Mouse (Mus musculus) forebrain, embryonic 11.5 days (tissue): Measurements from ENCODE around the gene Arl8a. TPM values are rescaled to one million over a fixed set of nuclear protein-coding genes. Genes with fewer than 3 reads are reported as not detected.
A peak's percentile ranks its signal among the peaks of the same experiment; 100 is the strongest.

Source experiments
- ATAC-seq: fragments of 200-750 bp; cut with Nextera tagmentation; replicated peaks from 2 replicates; pipeline ENCODE4 v1.8.0; 2017; ENCODE audit warnings: moderate TSS enrichment; ENCODE audit not compliant: low FRiP score
- DNase-seq: peaks from one replicate; pipeline ENCODE4 v3.0.0-alpha.2; 2017; ENCODE audit warnings: low spot score
- H3K27ac ChIP-seq: fragments of 300-500 bp; sonication (generic); 2 replicates; pipeline ENCODE4 v1.5.1; 2014; ENCODE audit warnings: low read depth, low read length
- H3K27me3 ChIP-seq: fragments of 300-500 bp; sonication (generic); 2 replicates; pipeline ENCODE4 v1.6.1; 2014; ENCODE audit warnings: mild to moderate bottlenecking, low read length, mixed read lengths; ENCODE audit not compliant: control insufficient read depth, insufficient read depth
- H3K36me3 ChIP-seq: fragments of 300-500 bp; sonication (generic); 2 replicates; pipeline ENCODE4 v1.6.1; 2014; ENCODE audit warnings: mild to moderate bottlenecking, low read length, moderate library complexity, mixed read lengths; ENCODE audit not compliant: control insufficient read depth, insufficient read depth
- H3K4me1 ChIP-seq: fragments of 300-500 bp; sonication (generic); replicated peaks from 2 replicates; pipeline ENCODE4 v1.6.1; 2014; ENCODE audit warnings: low read length, mixed read lengths; ENCODE audit not compliant: control insufficient read depth, insufficient read depth
- H3K4me2 ChIP-seq: fragments of 300-500 bp; sonication (generic); 2 replicates; pipeline ENCODE4 v1.6.1; 2014; ENCODE audit warnings: low read depth, mild to moderate bottlenecking, low read length, moderate library complexity, mixed read lengths; ENCODE audit not compliant: severe bottlenecking
- H3K4me3 ChIP-seq: fragments of 300-500 bp; sonication (generic); 2 replicates; pipeline ENCODE4 v1.5.1; 2014; ENCODE audit warnings: low read depth, low read length
- H3K9ac ChIP-seq: fragments of 300-500 bp; sonication (generic); 2 replicates; pipeline ENCODE4 v1.6.1; 2014; ENCODE audit warnings: low read length
- H3K9me3 ChIP-seq: fragments of 300-500 bp; sonication (generic); 2 replicates; pipeline ENCODE4 v1.6.1; 2016; ENCODE audit warnings: low read length, mixed read lengths; ENCODE audit not compliant: control insufficient read depth
- WGBS: fragments of 180-500 bp; shearing (Covaris S2); extraction: QIAGEN DNeasy Blood & Tissue Kit; methylation state at CpG from one replicate; pipeline ENCODE4 v1.1.7; 2014; 5-methylcytosine and 5-hydroxymethylcytosine counted together
- polyA plus RNA-seq: library from polyadenylated mRNA; unstranded; fragments of >200 nt; fragmentation: Nextera tagmentation; extraction: Ambion mirVana; gene quantifications from 2 replicates; pipeline ENCODE4 v1.2.1, GENCODE M21; 2014

Arl8a gene
- polyA plus RNA-seq, 1 experiment from 2014 or later: 67.9 TPM

DNA sequence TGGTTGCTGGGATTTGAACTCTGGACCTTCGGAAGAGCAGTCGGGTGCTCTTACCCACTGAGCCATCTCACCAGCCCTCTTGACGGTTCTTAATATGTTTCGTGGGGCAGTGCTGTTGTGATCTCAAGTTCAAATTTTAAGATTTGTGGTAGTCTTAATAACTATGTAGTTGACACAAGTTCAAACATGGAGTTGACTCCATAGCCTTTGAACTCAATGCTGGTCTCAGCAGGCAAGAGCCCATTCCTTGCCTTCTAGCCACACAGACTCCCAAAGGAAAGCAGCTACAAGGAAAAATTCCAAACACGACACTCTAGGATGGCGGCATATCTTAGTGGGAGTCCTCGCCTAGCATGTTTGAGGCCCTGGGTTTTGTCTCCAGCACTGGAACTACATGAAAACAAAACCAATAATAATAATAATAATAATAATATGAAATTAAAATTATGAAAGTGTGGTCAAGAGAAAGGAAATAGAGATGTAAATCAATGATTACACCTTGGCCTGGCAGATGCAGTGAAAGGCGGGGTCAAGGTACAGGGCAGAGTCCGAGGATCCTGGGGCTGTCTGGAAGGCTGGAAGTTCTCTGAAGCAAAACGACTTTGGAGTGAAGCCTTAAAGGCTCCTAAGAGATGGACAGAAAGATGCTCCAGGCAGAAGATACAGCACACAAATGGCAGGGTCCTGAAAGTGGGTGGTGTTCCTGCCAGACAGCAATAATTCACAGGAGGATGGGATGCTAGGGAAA, 22.0 kb downstream of the Arl8a start:
- no peak for ATAC-seq
- H3K4me2 ChIP-seq: no peak overlapping the region
- no peak overlapping the region for H3K27ac ChIP-seq
- whole genome bisulfite sequencing: 93% methylated on average over 10 of the region's 10 CpGs
- DNase-seq: no peak
- H3K36me3 ChIP-seq: no peaks in the 10 kb centered on the region
- no peak overlapping the region for H3K4me3 ChIP-seq
- no peaks in the 10 kb centered on the region for H3K27me3 ChIP-seq
- no peaks in the 10 kb centered on the region for H3K9me3 ChIP-seq
- no peak overlapping the region for H3K9ac ChIP-seq
- H3K4me1 ChIP-seq: no peaks in the 10 kb centered on the region

DNA sequence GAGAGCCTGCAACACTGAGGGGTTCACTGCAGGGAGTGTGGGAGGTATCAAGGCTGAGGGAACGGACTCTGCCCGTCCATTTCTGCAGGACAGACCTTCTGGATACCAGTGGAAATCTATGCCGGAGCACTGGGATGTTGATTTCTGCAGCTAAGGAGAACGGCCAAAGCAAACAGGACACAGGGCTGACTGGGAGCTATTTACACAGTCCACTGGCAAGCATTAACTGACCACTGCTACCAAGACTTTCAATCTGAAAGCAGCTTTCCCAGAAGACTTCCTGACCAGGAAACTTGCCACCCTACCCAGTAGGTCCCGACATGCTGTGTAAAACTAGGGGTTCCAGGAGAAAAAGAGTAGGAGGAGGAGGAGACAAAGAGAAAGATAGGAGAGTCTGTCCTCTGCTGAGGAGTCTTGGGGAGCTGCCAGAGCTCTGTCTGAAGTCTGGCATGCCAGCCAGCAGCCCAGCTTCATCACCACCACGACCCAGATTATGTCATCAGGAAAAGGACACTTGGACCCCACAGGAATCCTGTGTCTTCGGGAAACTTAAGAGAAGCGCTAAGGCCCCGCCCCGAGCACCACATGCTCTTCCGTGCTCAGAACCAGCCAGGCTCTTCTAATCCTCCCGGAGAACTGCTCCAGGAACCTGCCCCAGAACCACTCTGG, 23.1 kb downstream of the Arl8a start:
- no peak for ATAC-seq
- 65% methylated on average over 12 of the region's 12 CpGs for WGBS
- Histone ChIP-seq H3K9ac (no peak overlapping the region), H3K4me3 (no peak overlapping the region), H3K4me1 (no peaks in the 10 kb centered on the region), H3K4me2 (no peak overlapping the region), H3K27ac (no peak overlapping the region), H3K36me3 (no peaks in the 10 kb centered on the region), H3K9me3 (no peaks in the 10 kb centered on the region), H3K27me3 (no peaks in the 10 kb centered on the region)
- DNase-seq: no peak

DNA sequence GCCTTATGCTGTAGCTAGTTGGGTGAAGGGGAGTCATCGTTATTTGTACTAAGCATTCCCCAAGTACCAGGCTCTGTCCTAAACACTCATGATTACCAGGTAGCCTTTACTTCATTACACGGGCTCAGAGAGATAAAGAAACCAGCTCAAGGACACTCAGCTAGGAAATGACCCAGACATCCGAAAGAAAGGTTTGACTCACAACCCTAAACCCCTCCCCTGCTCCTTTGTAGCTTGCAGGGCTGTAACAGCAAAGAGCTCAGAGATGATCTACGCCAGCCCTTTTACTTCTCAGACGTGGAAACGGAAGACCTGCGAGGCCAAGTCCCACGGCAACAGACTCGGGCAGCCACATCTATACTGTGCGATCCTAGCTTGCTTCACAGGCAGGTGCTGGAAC, 23.7 kb downstream of the Arl8a start:
- no peak overlapping the region for H3K9ac ChIP-seq
- H3K36me3 ChIP-seq: no peaks in the 10 kb centered on the region
- H3K4me2 ChIP-seq: no peak overlapping the region
- ATAC-seq (no peak), DNase-seq (no peak)
- no peak overlapping the region for H3K4me3 ChIP-seq
- no peaks in the 10 kb centered on the region for H3K27me3 ChIP-seq
- no peaks in the 10 kb centered on the region for H3K9me3 ChIP-seq
- WGBS: 77% methylated on average over 10 of the region's 10 CpGs
- H3K27ac ChIP-seq: no peak overlapping the region
- H3K4me1 ChIP-seq: no peaks in the 10 kb centered on the region

DNA sequence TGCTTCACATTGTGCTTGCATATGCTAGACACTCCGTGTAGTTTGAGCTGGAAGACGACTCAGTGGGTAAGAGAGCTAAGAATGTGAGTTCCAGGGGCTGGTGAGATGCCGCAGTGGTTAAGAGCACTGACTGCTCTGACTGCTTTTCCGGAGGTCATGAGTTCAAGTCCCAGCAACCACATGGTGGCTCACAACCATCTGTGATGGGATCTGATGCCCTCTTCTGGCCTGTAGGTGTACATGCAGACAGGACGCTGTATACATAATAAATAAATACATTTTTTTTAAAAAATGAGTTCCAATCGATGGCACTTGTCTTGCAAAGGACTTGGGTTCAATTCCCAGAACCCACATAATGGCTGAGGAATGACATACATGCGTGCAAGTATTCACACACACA, 24.6 kb downstream of the Arl8a start:
- no peak overlapping the region for H3K9ac ChIP-seq
- H3K4me1 ChIP-seq: no peaks in the 10 kb centered on the region
- H3K4me2 ChIP-seq: no peak overlapping the region
- no peak overlapping the region for H3K27ac ChIP-seq
- no peak overlapping the region for H3K4me3 ChIP-seq
- no peak for DNase-seq
- ATAC-seq: no peak
- no peaks in the 10 kb centered on the region for H3K36me3 ChIP-seq
- H3K9me3 ChIP-seq: no peaks in the 10 kb centered on the region
- H3K27me3 ChIP-seq: no peaks in the 10 kb centered on the region
- 82% methylated on average over 7 of the region's 7 CpGs for WGBS

DNA sequence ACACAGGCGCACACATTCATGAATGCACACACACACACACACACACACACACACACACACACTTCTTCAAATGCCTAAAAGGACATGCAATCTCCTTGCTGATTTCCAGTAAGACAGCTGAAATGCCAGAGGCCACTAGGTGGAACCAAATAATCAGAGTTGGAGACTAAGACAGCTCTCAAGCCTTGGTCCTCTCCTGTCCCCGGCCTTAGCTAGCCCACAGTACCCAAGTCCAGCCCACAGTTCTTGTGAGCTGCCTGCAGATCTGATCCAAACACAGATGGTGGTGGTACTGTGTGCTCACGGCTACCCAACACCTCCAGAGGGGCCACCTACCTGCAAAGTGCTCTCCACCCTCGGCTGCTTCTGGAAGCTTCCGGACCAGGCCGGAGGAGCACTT, 25.4 kb downstream of the Arl8a start:
- 59% methylated on average over 6 of the region's 6 CpGs for WGBS
- Histone ChIP-seq H3K27me3 (no peaks in the 10 kb centered on the region), H3K4me2 (no peak overlapping the region), H3K4me3 (no peak overlapping the region), H3K4me1 (no peaks in the 10 kb centered on the region), H3K27ac (no peak overlapping the region), H3K36me3 (no peaks in the 10 kb centered on the region), H3K9me3 (no peaks in the 10 kb centered on the region), H3K9ac (no peak overlapping the region)
- ATAC-seq (peak; percentile 56; the same call in 1 of the 2 replicates), DNase-seq (peak; percentile 63)

DNA sequence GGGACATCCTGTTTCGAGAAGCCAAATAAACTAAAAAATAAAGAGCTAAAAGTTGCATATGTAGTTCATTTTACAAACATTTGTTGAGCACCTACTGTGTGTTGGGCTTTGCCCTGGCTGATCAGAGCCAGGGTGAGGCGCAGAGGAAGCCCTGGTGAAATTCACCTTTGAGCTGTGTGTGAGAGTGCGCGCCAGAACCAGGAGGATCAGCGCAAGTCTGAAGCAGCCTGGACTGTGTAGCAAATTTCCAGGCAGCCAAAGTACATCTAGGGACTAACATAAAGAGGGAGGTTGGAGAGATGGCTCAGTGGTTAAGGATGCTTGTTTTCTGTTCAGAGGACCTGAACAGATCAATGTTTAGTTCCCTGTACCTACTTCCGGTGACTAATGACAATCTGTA, 26.7 kb downstream of the Arl8a start:
- H3K36me3 ChIP-seq: no peaks in the 10 kb centered on the region
- ATAC-seq (no peak), DNase-seq (no peak)
- no peak overlapping the region for H3K4me3 ChIP-seq
- no peaks in the 10 kb centered on the region for H3K9me3 ChIP-seq
- H3K27me3 ChIP-seq: no peaks in the 10 kb centered on the region
- no peak overlapping the region for H3K4me2 ChIP-seq
- 95% methylated on average over 6 of the region's 6 CpGs for WGBS
- no peak overlapping the region for H3K27ac ChIP-seq
- H3K4me1 ChIP-seq: no peaks in the 10 kb centered on the region
- H3K9ac ChIP-seq: no peak overlapping the region

DNA sequence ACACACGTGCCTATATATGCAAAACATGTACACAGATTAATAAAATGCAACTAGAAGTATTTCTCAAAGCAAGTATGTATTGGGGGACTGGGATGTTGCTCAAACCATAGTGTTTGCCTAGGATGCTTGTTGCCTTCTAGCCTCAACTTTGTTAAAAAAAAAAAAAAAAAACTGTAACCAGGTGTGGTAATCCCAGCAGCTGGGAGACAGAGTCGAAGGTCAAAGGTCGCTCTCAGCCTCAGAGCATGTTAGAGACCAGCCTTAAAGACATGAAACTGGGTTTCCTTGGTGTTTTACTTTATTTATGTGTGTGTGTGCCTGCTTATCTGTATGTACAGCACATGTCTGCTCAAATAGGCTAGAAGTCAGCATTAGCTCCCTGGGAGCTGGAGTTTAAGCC, 28.6 kb downstream of the Arl8a start:
- no peak for ATAC-seq
- DNase-seq: no peak
- no peaks in the 10 kb centered on the region for H3K36me3 ChIP-seq
- H3K4me2 ChIP-seq: no peak overlapping the region
- no peak overlapping the region for H3K4me3 ChIP-seq
- H3K9me3 ChIP-seq: no peaks in the 10 kb centered on the region
- H3K27me3 ChIP-seq: no peaks in the 10 kb centered on the region
- WGBS: 79% methylated on average over 3 of the region's 3 CpGs
- H3K27ac ChIP-seq: no peak overlapping the region
- H3K9ac ChIP-seq: no peak overlapping the region
- no peaks in the 10 kb centered on the region for H3K4me1 ChIP-seq

DNA sequence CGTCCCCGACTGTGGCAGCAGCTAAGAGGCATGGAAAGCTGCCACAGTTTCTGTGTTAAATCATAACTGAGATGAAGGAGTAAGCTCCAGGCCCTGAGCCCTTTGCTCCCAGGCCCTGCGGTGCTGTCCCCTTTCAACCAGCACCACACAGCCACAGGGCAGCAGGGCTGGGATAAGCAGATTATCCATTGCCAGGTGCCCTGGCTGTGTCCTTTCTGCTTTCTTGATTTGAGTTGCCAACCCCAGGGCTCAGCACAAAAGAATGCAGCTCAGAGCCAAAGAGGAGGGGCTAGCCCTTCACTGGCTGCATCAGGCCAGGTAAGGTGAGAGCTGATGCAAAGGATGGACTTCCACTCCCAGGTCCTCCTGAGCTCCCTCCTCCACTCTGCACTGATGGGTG, 31.1 kb downstream of the Arl8a start:
- H3K27ac ChIP-seq: no peak overlapping the region
- H3K36me3 ChIP-seq: no peaks in the 10 kb centered on the region
- no peaks in the 10 kb centered on the region for H3K27me3 ChIP-seq
- no peak overlapping the region for H3K4me2 ChIP-seq
- ATAC-seq (no peak), DNase-seq (no peak)
- H3K9ac ChIP-seq: no peak overlapping the region
- no peak overlapping the region for H3K4me3 ChIP-seq
- H3K4me1 ChIP-seq: no peaks in the 10 kb centered on the region
- H3K9me3 ChIP-seq: no peaks in the 10 kb centered on the region
- 78% methylated on average over 3 of the region's 3 CpGs for WGBS

DNA sequence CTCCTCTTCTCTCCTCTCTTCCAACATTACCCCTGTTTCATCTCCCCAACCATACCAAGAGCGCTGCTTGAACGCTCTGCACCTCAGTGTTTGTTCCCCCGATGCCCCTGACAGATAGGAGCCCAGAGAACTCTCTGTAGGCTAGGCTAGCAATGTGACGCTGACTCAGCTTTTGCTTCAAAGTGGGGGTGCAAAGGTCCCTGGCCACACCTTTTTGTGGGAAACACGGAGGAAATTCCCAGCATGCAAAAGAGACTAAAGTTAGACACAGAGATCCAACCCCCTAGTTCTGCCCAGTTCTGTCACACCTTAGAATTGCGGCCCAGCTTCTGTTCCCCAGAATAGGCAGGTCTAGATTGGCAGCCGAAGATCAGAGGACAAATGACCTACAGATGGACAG, 32.2 kb downstream of the Arl8a start:
- Histone ChIP-seq H3K27me3 (no peaks in the 10 kb centered on the region), H3K36me3 (no peaks in the 10 kb centered on the region), H3K4me1 (no peaks in the 10 kb centered on the region), H3K4me2 (no peak overlapping the region), H3K9ac (no peak overlapping the region), H3K9me3 (no peaks in the 10 kb centered on the region), H3K27ac (no peak overlapping the region), H3K4me3 (no peak overlapping the region)
- ATAC-seq (no peak), DNase-seq (no peak)
- WGBS: 89% methylated on average over 7 of the region's 7 CpGs
